Mouse (Mus musculus): ENCODE measurements around the gene Gpd1l.
A peak's percentile ranks its signal among the peaks of the same experiment; 100 is the strongest.

Gpd1l gene

GRCm38 (mm10) chr9:114925571-114925970 is 8.2 kb downstream of the Gpd1l start:
- no peak for DNase-seq

GRCm38 (mm10) chr9:114925039-114925438 is 8.7 kb downstream of the Gpd1l start:
- no peak for DNase-seq

- no peak for DNase-seq
Observed at GRCm38 (mm10) chr9:114924511-114924910, 9.3 kb downstream of the Gpd1l start.

- no peak for DNase-seq
Observed at GRCm38 (mm10) chr9:114922209-114922608, 11.6 kb downstream of the Gpd1l start.

GRCm38 (mm10) chr9:114921352-114922081 is 12.3 kb downstream of the Gpd1l start:
- DNase-seq, result peak; percentile 15

GRCm38 (mm10) chr9:114920569-114920968 is 13.2 kb downstream of the Gpd1l start:
- DNase-seq, result no peak

- peak; percentile 92 for DNase-seq
Observed at GRCm38 (mm10) chr9:114912680-114913649, 20.8 kb downstream of the Gpd1l start.

- no peak for DNase-seq
Observed at GRCm38 (mm10) chr9:114907509-114907908, 26.3 kb downstream of the Gpd1l start.

GRCm38 (mm10) chr9:114895919-114896318 is 37.9 kb downstream of the Gpd1l start:
- no peak for DNase-seq

GRCm38 (mm10) chr9:114892974-114893373 is 40.8 kb downstream of the Gpd1l start:
- DNase-seq, result no peak

GRCm38 (mm10) chr9:114890377-114890776 is 43.4 kb downstream of the Gpd1l start:
- DNase-seq, result no peak

GRCm38 (mm10) chr9:114888856-114889407 is 44.9 kb downstream of the Gpd1l start:
- no peak for DNase-seq

- DNase-seq, result peak; percentile 54
Observed at GRCm38 (mm10) chr9:114887699-114888098, 46.1 kb downstream of the Gpd1l start.

GRCm38 (mm10) chr9:114885991-114886662 is 47.7 kb downstream of the Gpd1l start:
- DNase-seq, result no peak

- DNase-seq, result no peak
Observed at GRCm38 (mm10) chr9:114885564-114885963, 48.2 kb downstream of the Gpd1l start.

GRCm38 (mm10) chr9:114881977-114882376 is 51.8 kb downstream of the Gpd1l start:
- DNase-seq, result no peak

GRCm38 (mm10) chr9:114855327-114855726 is 78.5 kb downstream of the Gpd1l start:
- DNase-seq, result no peak

- DNase-seq, result no peak
Observed at GRCm38 (mm10) chr9:114854686-114855085, 79.1 kb downstream of the Gpd1l start.

- DNase-seq, result no peak
Observed at GRCm38 (mm10) chr9:114853336-114853735, 80.5 kb downstream of the Gpd1l start.

GRCm38 (mm10) chr9:114851419-114852190 is 82.2 kb downstream of the Gpd1l start:
- peak; percentile 28 for DNase-seq

Data from lung, postnatal 14 days (tissue).